In genomic region chr15:87755482-87755881, GRCm38 (mm10) we compare ENCODE assay signal across 15 mouse cellular contexts.
"Had no signal": no experiment of that assay in that cellular context is flagged by ENCODE, and none has a peak within 500 bp of the region (broad histone marks: within the 10 kb centered on the region; RNA-seq: fewer than 3 reads in every experiment).

No protein-coding gene starts in this region.

- ATAC-seq: liver, embryonic 12.5 days had no signal

- H3K4me2 ChIP-seq: kidney, embryonic 15.5 days; limb, embryonic 15.5 days; liver, embryonic 12.5 days; lung, embryonic 14.5 days; midbrain, embryonic 12.5 days; neural tube, embryonic 12.5 days; stomach, embryonic 15.5 days had no signal

- H3K9me3 ChIP-seq: kidney, embryonic 15.5 days; limb, embryonic 15.5 days; midbrain, embryonic 12.5 days; neural tube, embryonic 12.5 days; stomach, embryonic 15.5 days had no signal

- H3K36me3 ChIP-seq: kidney, embryonic 15.5 days; limb, embryonic 15.5 days; liver, embryonic 12.5 days; stomach, embryonic 15.5 days had no signal

- H3K4me1 ChIP-seq: kidney, embryonic 15.5 days; limb, embryonic 15.5 days; liver, embryonic 12.5 days; midbrain, embryonic 12.5 days; neural tube, embryonic 12.5 days; stomach, embryonic 15.5 days had no signal

- DNase-seq: kidney, adult 2 months; kidney, postnatal 14 days; layer of hippocampus, postnatal 36 days; lung, embryonic 14.5 days; lung, postnatal 10 days; lung, postnatal 4 days; right cerebral cortex, postnatal 14 days; thymus, postnatal 36 days had no signal

- H3K27ac ChIP-seq: kidney, embryonic 15.5 days; limb, embryonic 15.5 days; liver, embryonic 12.5 days; midbrain, embryonic 12.5 days; neural tube, embryonic 12.5 days; stomach, embryonic 15.5 days had no signal

- H3K27me3 ChIP-seq: kidney, embryonic 15.5 days; limb, embryonic 15.5 days; liver, embryonic 12.5 days; midbrain, embryonic 12.5 days; neural tube, embryonic 12.5 days; stomach, embryonic 15.5 days had no signal

- H3K4me3 ChIP-seq: kidney, embryonic 15.5 days; limb, embryonic 15.5 days; liver, embryonic 12.5 days; midbrain, embryonic 12.5 days; myocyte; neural tube, embryonic 12.5 days; stomach, embryonic 15.5 days had no signal

- H3K9ac ChIP-seq: kidney, embryonic 15.5 days; limb, embryonic 15.5 days; liver, embryonic 12.5 days; lung, embryonic 14.5 days; midbrain, embryonic 12.5 days; neural tube, embryonic 12.5 days; stomach, embryonic 15.5 days had no signal
